ENCODE assay signal across 12 mouse cellular contexts in genomic region chr2:52377706-52378447, GRCm38 (mm10). TPM values are rescaled to one million over a fixed set of nuclear protein-coding genes. Genes with fewer than 3 reads are reported as not detected.
DNase-seq lines count a peak whose midpoint lies in the region; ATAC-seq and TF ChIP-seq lines count a peak whose summit lies in the region.
"Had no signal": no experiment of that assay in that cellular context is flagged by ENCODE, and none has a peak within 500 bp of the region (broad histone marks: within the 10 kb centered on the region; RNA-seq: fewer than 3 reads in every experiment).

No protein-coding gene starts in this region.

- H3K9ac ChIP-seq in forebrain, postnatal 0 days, result no peak overlapping the region
- H3K9ac ChIP-seq in forebrain, embryonic 11.5 days (ENCODE audit: low read length), result no peak overlapping the region
- H3K9ac ChIP-seq in intestine, embryonic 15.5 days, result no peak overlapping the region
- no peak overlapping the region for H3K9ac ChIP-seq in intestine, embryonic 16.5 days (ENCODE audit: low read depth, low read length)
- peak overlapping the region; percentile 57 for H3K9ac ChIP-seq in MEL (ENCODE audit: control insufficient read depth, low read depth, low read length, poor library complexity, severe bottlenecking)
- H3K9ac ChIP-seq in liver, embryonic 12.5 days, result no peak overlapping the region

- no peak for TF ChIP-seq CTCF in forebrain, postnatal 0 days (IDR thresholded peaks at IDR 0.05; ENCODE audit: low read depth)
- TF ChIP-seq CTCF in MEL (IDR thresholded peaks at IDR 0.05 in 2 of 3, conservative IDR thresholded peaks at IDR 0.05 in 1 of 3; ENCODE audit: control insufficient read depth in 1 of 3, insufficient read depth in 1 of 3, low read depth in 2 of 3, low read length in 3 of 3, poor library complexity in 1 of 3, severe bottlenecking in 1 of 3), result no peak
- TF ChIP-seq CTCF in layer of hippocampus, adult 2 months (conservative IDR thresholded peaks at IDR 0.05), result no peak

- H3K36me3 ChIP-seq in forebrain, postnatal 0 days (ENCODE audit: insufficient read depth), result no peaks in the 10 kb centered on the region
- no peaks in the 10 kb centered on the region for H3K36me3 ChIP-seq in forebrain, embryonic 11.5 days (ENCODE audit: control insufficient read depth, insufficient read depth, low read length)
- no peaks in the 10 kb centered on the region for H3K36me3 ChIP-seq in intestine, embryonic 15.5 days
- H3K36me3 ChIP-seq in intestine, embryonic 16.5 days (ENCODE audit: control insufficient read depth, insufficient read depth, low read length), result no peaks in the 10 kb centered on the region
- peaks cover 0 to 2% of the 10 kb centered on the region in 2 experiments; a peak in 2 of 4 replicates for H3K36me3 ChIP-seq in MEL (ENCODE audit: control insufficient read depth in 1 of 2, insufficient read depth in 2 of 2, low read length in 2 of 2)
- no peaks in the 10 kb centered on the region for H3K36me3 ChIP-seq in liver, embryonic 12.5 days

- DNase-seq in forebrain, postnatal 0 days, result no peak
- no peak for DNase-seq in forebrain, embryonic 11.5 days (ENCODE audit: low spot score)
- no peak for DNase-seq in MEL (ENCODE audit: low read depth, low spot score)
- no peak for DNase-seq in gastrocnemius, postnatal 4 days (ENCODE audit: low spot score in 2 of 2)
- DNase-seq in layer of hippocampus, adult 2 months (ENCODE audit: low spot score in 2 of 2), result no peak
- DNase-seq: cerebellum, adult 11-12 months; heart, postnatal 14 days; kidney, adult 9 months had no signal

- H3K4me2 ChIP-seq in forebrain, postnatal 0 days (ENCODE audit: low read depth), result no peak overlapping the region
- H3K4me2 ChIP-seq in forebrain, embryonic 11.5 days (ENCODE audit: low read depth, low read length, severe bottlenecking), result no peak overlapping the region
- peak overlapping the region; percentile 19; the same call in 1 of the 2 replicates for H3K4me2 ChIP-seq in intestine, embryonic 15.5 days (replicated peaks)
- H3K4me2 ChIP-seq in intestine, embryonic 16.5 days (ENCODE audit: low read depth, low read length), result no peak overlapping the region
- peak overlapping the region; percentile 64 for H3K4me2 ChIP-seq in liver, embryonic 12.5 days

- 0 out of 2 replicates have a peak, but pooled peaks have one; percentile 2 for ATAC-seq in forebrain, postnatal 0 days
- no peak for ATAC-seq in forebrain, embryonic 11.5 days (replicated peaks; ENCODE audit: low FRiP score)
- no peak for ATAC-seq in intestine, embryonic 15.5 days
- no peak for ATAC-seq in intestine, embryonic 16.5 days
- peak; percentile 28 for ATAC-seq in liver, embryonic 12.5 days
- ATAC-seq: Patski had no signal

- no peaks in the 10 kb centered on the region for H3K27me3 ChIP-seq in forebrain, postnatal 0 days (ENCODE audit: insufficient read depth, low read length)
- H3K27me3 ChIP-seq in forebrain, embryonic 11.5 days (ENCODE audit: control insufficient read depth, insufficient read depth, low read length), result no peaks in the 10 kb centered on the region; the same call in 1 of the 2 replicates
- no peaks in the 10 kb centered on the region for H3K27me3 ChIP-seq in intestine, embryonic 15.5 days (replicated peaks)
- no peaks in the 10 kb centered on the region for H3K27me3 ChIP-seq in intestine, embryonic 16.5 days (replicated peaks; ENCODE audit: control insufficient read depth, insufficient read depth, low read length)
- no peaks in the 10 kb centered on the region; a peak in 1 of 4 replicates for H3K27me3 ChIP-seq in MEL (ENCODE audit: control insufficient read depth in 1 of 2, insufficient read depth in 2 of 2, low read length in 2 of 2)
- H3K27me3 ChIP-seq in liver, embryonic 12.5 days (replicated peaks), result no peaks in the 10 kb centered on the region; the same call in 1 of the 2 replicates
- H3K27me3 ChIP-seq: Patski had no signal

- no peak for TF ChIP-seq EP300 in MEL (IDR thresholded peaks at IDR 0.05; ENCODE audit: low read depth in 1 of 2, low read length in 2 of 2)

- no peak overlapping the region for H3K27ac ChIP-seq in forebrain, postnatal 0 days (ENCODE audit: low read depth, low read length)
- H3K27ac ChIP-seq in forebrain, embryonic 11.5 days (ENCODE audit: low read depth, low read length), result no peak overlapping the region
- H3K27ac ChIP-seq in intestine, embryonic 15.5 days, result no peak overlapping the region
- no peak overlapping the region for H3K27ac ChIP-seq in intestine, embryonic 16.5 days (ENCODE audit: low read length)
- H3K27ac ChIP-seq in MEL (ENCODE audit: control insufficient read depth, low read depth, low read length), result peak overlapping the region; percentile 29
- no peak overlapping the region for H3K27ac ChIP-seq in liver, embryonic 12.5 days
- no peak overlapping the region for H3K27ac ChIP-seq in layer of hippocampus, adult 2 months

- H3K4me1 ChIP-seq in forebrain, postnatal 0 days (ENCODE audit: insufficient read depth), result no peaks in the 10 kb centered on the region
- no peaks in the 10 kb centered on the region for H3K4me1 ChIP-seq in forebrain, embryonic 11.5 days (replicated peaks; ENCODE audit: control insufficient read depth, insufficient read depth, low read length)
- no peaks in the 10 kb centered on the region for H3K4me1 ChIP-seq in intestine, embryonic 15.5 days (replicated peaks)
- H3K4me1 ChIP-seq in intestine, embryonic 16.5 days (ENCODE audit: control insufficient read depth, insufficient read depth, low read length), result no peaks in the 10 kb centered on the region
- no peaks in the 10 kb centered on the region; a peak in 2 of 4 replicates for H3K4me1 ChIP-seq in MEL (ENCODE audit: control insufficient read depth in 1 of 2, insufficient read depth in 2 of 2, low read length in 2 of 2)
- peaks cover 16% of the 10 kb centered on the region for H3K4me1 ChIP-seq in liver, embryonic 12.5 days

- WGBS in forebrain, postnatal 0 days, result 51% methylated on average over 13 of the region's 13 CpGs
- WGBS in forebrain, embryonic 11.5 days, result 52% methylated on average over 13 of the region's 13 CpGs
- whole genome bisulfite sequencing in intestine, embryonic 15.5 days, result 58% methylated on average over 13 of the region's 13 CpGs
- 53% methylated on average over 13 of the region's 13 CpGs for WGBS in intestine, embryonic 16.5 days
- 34% methylated on average over 13 of the region's 13 CpGs for WGBS in liver, embryonic 12.5 days (ENCODE audit: insufficient replicate concordance)

- no peaks in the 10 kb centered on the region for H3K9me3 ChIP-seq in forebrain, postnatal 0 days (ENCODE audit: low read length)
- H3K9me3 ChIP-seq in forebrain, embryonic 11.5 days (ENCODE audit: control insufficient read depth, low read length), result no peaks in the 10 kb centered on the region
- H3K9me3 ChIP-seq in intestine, embryonic 15.5 days, result no peaks in the 10 kb centered on the region
- H3K9me3 ChIP-seq in intestine, embryonic 16.5 days (ENCODE audit: control insufficient read depth, low read length), result no peaks in the 10 kb centered on the region
- no peaks in the 10 kb centered on the region for H3K9me3 ChIP-seq in MEL (replicated peaks; ENCODE audit: insufficient read depth, low read length)
- H3K9me3 ChIP-seq in liver, embryonic 12.5 days (replicated peaks), result no peaks in the 10 kb centered on the region

- TF ChIP-seq POLR2A in MEL (IDR thresholded peaks at IDR 0.05; ENCODE audit: control insufficient read depth in 1 of 2, insufficient read depth in 1 of 2, low read depth in 1 of 2, low read length in 2 of 2, poor library complexity in 1 of 2), result no peak

- TF ChIP-seq RAD21 in MEL (IDR thresholded peaks at IDR 0.05; ENCODE audit: low read depth, low read length), result no peak

- no peak overlapping the region for H3K4me3 ChIP-seq in forebrain, postnatal 0 days (ENCODE audit: low read depth, low read length)
- H3K4me3 ChIP-seq in forebrain, embryonic 11.5 days (ENCODE audit: low read depth, low read length), result no peak overlapping the region
- H3K4me3 ChIP-seq in intestine, embryonic 15.5 days (replicated peaks), result no peak overlapping the region
- H3K4me3 ChIP-seq in intestine, embryonic 16.5 days (ENCODE audit: low read length), result no peak overlapping the region
- peak overlapping the region; percentile 69 to 82 for H3K4me3 ChIP-seq in MEL (ENCODE audit: control insufficient read depth in 1 of 2, insufficient read depth in 1 of 2, low read depth in 2 of 2, low read length in 2 of 2)
- peak overlapping the region; percentile 40 for H3K4me3 ChIP-seq in liver, embryonic 12.5 days
- no peak overlapping the region; the same call in 1 of the 2 replicates for H3K4me3 ChIP-seq in layer of hippocampus, adult 2 months

- H3K79me2 ChIP-seq in MEL (ENCODE audit: control insufficient read depth, insufficient read depth, low read length, poor library complexity), result no peaks in the 10 kb centered on the region

TF ChIP-seq in MEL, 35 proteins besides CTCF, POLR2A, EP300 and RAD21 (continues in another document):
- TF ChIP-seq ELF1 (IDR thresholded peaks at IDR 0.05; ENCODE audit: low read depth, low read length), result no peak

RNA-seq across cellular contexts. Expression of gene Neb, which starts 0.4 kb away (rescaled TPM):
- 4.2 and 8.5 TPM in 2 replicates for total RNA-seq in forebrain, postnatal 0 days (2014; rRNA removed)
- 3.1 and 5.0 TPM in 2 replicates for polyA plus RNA-seq in forebrain, postnatal 0 days (2015; fragmentation: Nextera tagmentation; extraction: Ambion mirVana)
- 0.24 and 0.39 TPM in 2 replicates for polyA plus RNA-seq in forebrain, embryonic 11.5 days (2014; fragmentation: Nextera tagmentation; extraction: Ambion mirVana)
- polyA plus RNA-seq in intestine, embryonic 15.5 days (2015; fragmentation: Nextera tagmentation; extraction: Ambion mirVana), result 0.59 and 1.4 TPM in 2 replicates
- 0.40 and 0.77 TPM in 2 replicates for polyA plus RNA-seq in intestine, embryonic 16.5 days (2015; fragmentation: Nextera tagmentation; extraction: Ambion mirVana)
- total RNA-seq in MEL (2012; rRNA removed), result 0.12 and 0.39 TPM in 2 replicates
- under 1 TPM in 1 of 2 experiments, not detected in 1; 0.70 TPM for polyA plus RNA-seq in MEL (2012; ENCODE audit: insufficient read depth in 1 of 2, insufficient read length in 2 of 2, low read depth in 1 of 2, low replicate concordance in 2 of 2, missing spikeins in 1 of 2)
- polyA plus RNA-seq in liver, embryonic 12.5 days (2016; fragmentation: Nextera tagmentation; extraction: Ambion mirVana), result 0.50 and 1.5 TPM in 2 replicates
- 1,000 to 10,000 TPM; 2,428 to 2,570 TPM for total RNA-seq in gastrocnemius, postnatal 4 days (2021)
- total RNA-seq in layer of hippocampus, adult 2 months (2021), result 1 to 10 TPM; 1.5 TPM

RNA-seq across cellular contexts. Expression of gene Arl5a, which starts 46.8 kb away (rescaled TPM):
- total RNA-seq in forebrain, postnatal 0 days (2014; rRNA removed), result 75.6 and 87.0 TPM in 2 replicates
- polyA plus RNA-seq in forebrain, postnatal 0 days (2015; fragmentation: Nextera tagmentation; extraction: Ambion mirVana), result 27.1 and 31.0 TPM in 2 replicates
- polyA plus RNA-seq in forebrain, embryonic 11.5 days (2014; fragmentation: Nextera tagmentation; extraction: Ambion mirVana), result 73.5 and 77.8 TPM in 2 replicates
- 33.3 and 36.4 TPM in 2 replicates for polyA plus RNA-seq in intestine, embryonic 15.5 days (2015; fragmentation: Nextera tagmentation; extraction: Ambion mirVana)
- polyA plus RNA-seq in intestine, embryonic 16.5 days (2015; fragmentation: Nextera tagmentation; extraction: Ambion mirVana), result 10.8 and 26.1 TPM in 2 replicates
- total RNA-seq in MEL (2012; rRNA removed), result 12.7 and 14.7 TPM in 2 replicates
- 10 to 100 TPM; 14.4 to 36.8 TPM for polyA plus RNA-seq in MEL (2012; ENCODE audit: insufficient read depth in 1 of 2, insufficient read length in 2 of 2, low read depth in 1 of 2, low replicate concordance in 2 of 2, missing spikeins in 1 of 2)
- polyA plus RNA-seq in liver, embryonic 12.5 days (2016; fragmentation: Nextera tagmentation; extraction: Ambion mirVana), result 48.8 and 50.8 TPM in 2 replicates
- 10 to 100 TPM; 46.0 to 51.7 TPM for total RNA-seq in gastrocnemius, postnatal 4 days (2021)
- 10 to 100 TPM; 58.2 to 61.6 TPM for total RNA-seq in layer of hippocampus, adult 2 months (2021)

Comparison
In these comparisons a context has a peak if more than half of its experiments do, and no peak if none do; other contexts are left out.
1. ATAC-seq: peak in forebrain, postnatal 0 days (single experiment) and liver, embryonic 12.5 days (single experiment); none in forebrain, embryonic 11.5 days (single experiment), intestine, embryonic 15.5 days (single experiment) and intestine, embryonic 16.5 days (single experiment).
2. H3K4me2 ChIP-seq: peak in intestine, embryonic 15.5 days (single experiment) and liver, embryonic 12.5 days (single experiment); none in forebrain, postnatal 0 days (single experiment), forebrain, embryonic 11.5 days (single experiment) and intestine, embryonic 16.5 days (single experiment).
3. H3K4me3 ChIP-seq: peak in MEL (2 of 2) and liver, embryonic 12.5 days (single experiment); none in forebrain, postnatal 0 days (single experiment), forebrain, embryonic 11.5 days (single experiment), intestine, embryonic 15.5 days (single experiment), intestine, embryonic 16.5 days (single experiment) and layer of hippocampus, adult 2 months (single experiment).